In genomic region chr3:55337671-55338070, GRCm38 (mm10) we compare ENCODE assay signal across 17 mouse cellular contexts.
DNase-seq lines count a peak whose midpoint lies in the region; ATAC-seq and TF ChIP-seq lines count a peak whose summit lies in the region.
"Had no signal": no experiment of that assay in that cellular context is flagged by ENCODE, and none has a peak within 500 bp of the region (broad histone marks: within the 10 kb centered on the region; RNA-seq: fewer than 3 reads in every experiment).

No protein-coding gene starts in this region.

- DNase-seq in gastrocnemius, adult 2 months, result no peak
- no peak for DNase-seq in gastrocnemius, postnatal 36 days
- DNase-seq in kidney, adult 18-20 months, result no peak
- DNase-seq in right cerebral cortex, adult 2 months (ENCODE audit: low spot score in 2 of 2), result peak; percentile 55
- no peak for DNase-seq in right cerebral cortex, adult 18-20 months
- DNase-seq: adrenal gland, postnatal 10 days; cerebellum, adult 11-12 months; cerebellum, adult 9-10 months; cerebellum, postnatal 25 days; gastrocnemius, postnatal 25 days had no signal

- H3K4me2 ChIP-seq in kidney, embryonic 16.5 days (replicated peaks; ENCODE audit: low read depth, low read length), result no peak overlapping the region
- H3K4me2 ChIP-seq: embryonic facial prominence, embryonic 12.5 days; forebrain, embryonic 15.5 days; heart, embryonic 15.5 days; hindbrain, embryonic 13.5 days had no signal

- H3K36me3 ChIP-seq in kidney, embryonic 16.5 days (ENCODE audit: insufficient read depth, low read length), result no peaks in the 10 kb centered on the region
- H3K36me3 ChIP-seq: embryonic facial prominence, embryonic 12.5 days; forebrain, embryonic 15.5 days; heart, embryonic 10.5 days; heart, embryonic 15.5 days; hindbrain, embryonic 13.5 days had no signal

- H3K4me1 ChIP-seq in kidney, embryonic 16.5 days (ENCODE audit: insufficient read depth, low read length), result peaks cover 8% of the 10 kb centered on the region; the same call in 1 of the 2 replicates
- peaks cover 13% of the 10 kb centered on the region for H3K4me1 ChIP-seq in olfactory bulb, adult 2 months (ENCODE audit: control insufficient read depth, insufficient read depth, low read length)
- H3K4me1 ChIP-seq: embryonic facial prominence, embryonic 12.5 days; heart, embryonic 10.5 days; heart, embryonic 15.5 days had no signal

- 87% methylated on average over 7 of the region's 7 CpGs for WGBS in kidney, embryonic 16.5 days
- 51% methylated on average over 7 of the region's 7 CpGs for WGBS in olfactory bulb, adult 2 months

- intact Hi-C loops in gastrocnemius, adult 2 months (cut with DNase I), result no loop called here
- intact Hi-C loops in gastrocnemius, postnatal 36 days (cut with DNase I), result no loop called here

- no peak for TF ChIP-seq POLR2A in olfactory bulb, adult 2 months (IDR thresholded peaks at IDR 0.05; ENCODE audit: insufficient read depth, low read depth, low read length)

- H3K9ac ChIP-seq in kidney, embryonic 16.5 days (replicated peaks; ENCODE audit: low read length), result no peak overlapping the region
- H3K9ac ChIP-seq: embryonic facial prominence, embryonic 12.5 days; forebrain, embryonic 15.5 days; heart, embryonic 15.5 days; hindbrain, embryonic 13.5 days had no signal

- H3K4me3 ChIP-seq in gastrocnemius, adult 2 months, result no peak overlapping the region
- H3K4me3 ChIP-seq in kidney, embryonic 16.5 days (ENCODE audit: low read length), result no peak overlapping the region
- no peak overlapping the region for H3K4me3 ChIP-seq in olfactory bulb, adult 2 months (ENCODE audit: insufficient read depth, low read depth, low read length)
- H3K4me3 ChIP-seq: embryonic facial prominence, embryonic 12.5 days; forebrain, embryonic 15.5 days; heart, embryonic 10.5 days; heart, embryonic 15.5 days; hindbrain, embryonic 13.5 days had no signal

- H3K27me3 ChIP-seq in kidney, embryonic 16.5 days (ENCODE audit: insufficient read depth, low read length), result no peaks in the 10 kb centered on the region
- H3K27me3 ChIP-seq: embryonic facial prominence, embryonic 12.5 days; forebrain, embryonic 15.5 days; heart, embryonic 15.5 days; hindbrain, embryonic 13.5 days had no signal

- H3K9me3 ChIP-seq in kidney, embryonic 16.5 days (ENCODE audit: low read length), result no peaks in the 10 kb centered on the region
- H3K9me3 ChIP-seq: embryonic facial prominence, embryonic 12.5 days; forebrain, embryonic 15.5 days; heart, embryonic 10.5 days; heart, embryonic 15.5 days; hindbrain, embryonic 13.5 days had no signal

- no peak for TF ChIP-seq CTCF in gastrocnemius, adult 2 months (IDR thresholded peaks at IDR 0.05)
- no peak for TF ChIP-seq CTCF in olfactory bulb, adult 2 months (IDR thresholded peaks at IDR 0.05; ENCODE audit: insufficient read depth, low read depth, low read length)

- H3K27ac ChIP-seq in gastrocnemius, adult 2 months, result peak overlapping the region; percentile 39; the same call in 1 of the 2 replicates
- H3K27ac ChIP-seq in kidney, embryonic 16.5 days (ENCODE audit: low read length), result 0 out of 2 replicates have a peak overlapping the region, but pooled peaks have one; percentile 0
- peak overlapping the region; percentile 51; the same call in 1 of the 2 replicates for H3K27ac ChIP-seq in olfactory bulb, adult 2 months (ENCODE audit: insufficient read depth, low read depth, low read length)
- H3K27ac ChIP-seq: embryonic facial prominence, embryonic 12.5 days; forebrain, embryonic 15.5 days; heart, embryonic 10.5 days; heart, embryonic 15.5 days; hindbrain, embryonic 13.5 days had no signal

- ATAC-seq in kidney, embryonic 16.5 days (ENCODE audit: low FRiP score, low TSS enrichment), result no peak
- ATAC-seq: forebrain, embryonic 15.5 days had no signal

Comparison
In these comparisons a context has a peak if more than half of its experiments do, and no peak if none do; other contexts are left out.
1. DNase-seq: peak in right cerebral cortex, adult 2 months (2 of 2); none in gastrocnemius, adult 2 months (single experiment), gastrocnemius, postnatal 36 days (0 of 2), kidney, adult 18-20 months (single experiment) and right cerebral cortex, adult 18-20 months (single experiment).
2. H3K27ac ChIP-seq: peak in every context shown above with its lines; median percentile 51 in olfactory bulb, adult 2 months; 39 in gastrocnemius, adult 2 months; 0 in kidney, embryonic 16.5 days.